Comparison of ENCODE assay signal across 8 mouse cellular contexts in the genomic region with DNA sequence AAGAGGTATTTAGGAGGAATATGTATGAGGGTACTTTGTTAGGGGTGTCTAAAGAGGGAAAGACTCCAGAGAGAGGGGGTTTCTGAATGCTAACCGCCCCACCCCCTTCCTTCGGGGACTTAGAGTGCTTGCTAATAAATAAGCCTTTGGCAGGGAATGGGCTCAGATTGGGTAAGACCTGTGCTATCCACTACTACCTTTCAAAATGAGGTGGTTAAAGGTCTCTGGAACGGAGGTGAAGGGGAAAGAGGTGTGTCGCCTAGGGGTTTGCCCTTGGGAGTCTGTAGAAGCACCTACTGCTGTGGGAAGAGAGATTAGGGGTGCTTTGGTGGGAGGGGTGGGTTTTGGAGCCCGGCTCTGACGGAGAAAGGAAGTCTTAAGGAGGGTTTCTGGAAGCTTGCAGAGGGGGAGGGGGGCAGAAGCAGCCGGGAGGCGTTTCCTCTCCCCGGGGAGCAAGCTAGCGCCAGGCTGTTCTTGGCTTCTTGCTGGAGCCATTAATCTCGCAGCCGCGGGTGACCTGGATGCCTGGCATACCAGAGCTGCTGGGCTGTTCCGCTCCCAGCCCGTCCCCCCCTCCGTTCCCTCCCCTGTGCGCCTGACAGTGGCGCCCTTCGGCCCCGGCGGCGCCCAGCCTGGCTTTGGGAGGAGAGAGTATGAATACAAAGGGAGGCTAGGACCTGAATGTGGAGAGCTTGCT. TPM values are rescaled to one million over a fixed set of nuclear protein-coding genes. Genes with fewer than 3 reads are reported as not detected.
DNase-seq lines count a peak whose midpoint lies in the region; ATAC-seq and TF ChIP-seq lines count a peak whose summit lies in the region.

No protein-coding gene starts in this region.

- WGBS in intestine, embryonic 15.5 days, result 2% methylated on average over 20 of the region's 22 CpGs
- 3% methylated on average over 21 of the region's 22 CpGs for WGBS in limb, embryonic 15.5 days

- peaks cover 70% of the 10 kb centered on the region for H3K4me1 ChIP-seq in intestine, embryonic 15.5 days (replicated peaks)
- peaks cover 76% of the 10 kb centered on the region for H3K4me1 ChIP-seq in limb, embryonic 15.5 days

- H3ac ChIP-seq in myocyte (ENCODE audit: control insufficient read depth, insufficient read length), result no peak overlapping the region

- peak; percentile 47 for TF ChIP-seq POLR2A in myocyte (IDR thresholded peaks at IDR 0.05; ENCODE audit: insufficient read length, low read depth)

- peaks cover 55% of the 10 kb centered on the region for H3K36me3 ChIP-seq in intestine, embryonic 15.5 days
- H3K36me3 ChIP-seq in limb, embryonic 15.5 days, result peaks cover 95% of the 10 kb centered on the region
- H3K36me3 ChIP-seq in myocyte (ENCODE audit: control insufficient read depth, insufficient read depth), result peaks cover 60% of the 10 kb centered on the region

- peak overlapping the region; percentile 18; the same call in 1 of the 2 replicates for H3K4me3 ChIP-seq in intestine, embryonic 15.5 days (replicated peaks)
- H3K4me3 ChIP-seq in limb, embryonic 15.5 days, result peak overlapping the region; percentile 15
- no peak overlapping the region for H3K4me3 ChIP-seq in myocyte

- peaks cover 38% of the 10 kb centered on the region for H3K79me2 ChIP-seq in myocyte (ENCODE audit: control insufficient read depth, insufficient read depth)

- peak; percentile 93 for DNase-seq in adrenal gland, postnatal 10 days
- DNase-seq in embryo, embryonic 9.5 days (ENCODE audit: extremely low spot score), result peak; percentile 93
- peak; percentile 68 to 89 for DNase-seq in gastrocnemius, postnatal 4 days (ENCODE audit: low spot score in 2 of 2)
- peak; percentile 60 for DNase-seq in urinary bladder, adult 2 months (ENCODE audit: low spot score)
- DNase-seq in T-cell, adult 2 months (ENCODE audit: low spot score), result no peak

- no peaks in the 10 kb centered on the region for H3K27me3 ChIP-seq in intestine, embryonic 15.5 days (replicated peaks)
- no peaks in the 10 kb centered on the region for H3K27me3 ChIP-seq in limb, embryonic 15.5 days
- no peaks in the 10 kb centered on the region for H3K27me3 ChIP-seq in myocyte (ENCODE audit: control insufficient read depth, insufficient read depth, insufficient read length)

- H3K9me3 ChIP-seq in intestine, embryonic 15.5 days, result no peaks in the 10 kb centered on the region
- H3K9me3 ChIP-seq in limb, embryonic 15.5 days, result no peaks in the 10 kb centered on the region

- 0 out of 2 replicates have a peak overlapping the region, but pooled peaks have one; percentile 18 for H3K9ac ChIP-seq in intestine, embryonic 15.5 days
- peak overlapping the region; percentile 4; the same call in 1 of the 2 replicates for H3K9ac ChIP-seq in limb, embryonic 15.5 days

- peak overlapping the region; percentile 85 for H3K27ac ChIP-seq in intestine, embryonic 15.5 days
- peak overlapping the region; percentile 99 for H3K27ac ChIP-seq in limb, embryonic 15.5 days

- ATAC-seq in intestine, embryonic 15.5 days, result peak; percentile 92
- peak; percentile 73; the same call in 1 of the 2 replicates for ATAC-seq in limb, embryonic 15.5 days (ENCODE audit: insufficient number of reproducible peaks, low FRiP score, low TSS enrichment, low read depth)

- H3K4me2 ChIP-seq in intestine, embryonic 15.5 days (replicated peaks), result peak overlapping the region; percentile 54
- H3K4me2 ChIP-seq in limb, embryonic 15.5 days, result peak overlapping the region; percentile 33
- H3K4me2 ChIP-seq in myocyte (ENCODE audit: low read depth), result peak overlapping the region; percentile 66

TF ChIP-seq in myocyte, 11 proteins besides CTCF, POLR2A, EP300 and RAD21:
- peak in 1 of 3 experiments; percentile 79 for TF ChIP-seq MYOG (IDR thresholded peaks at IDR 0.05; ENCODE audit: control insufficient read depth in 1 of 3, insufficient read depth in 1 of 3, insufficient read length in 2 of 3, low read depth in 2 of 3)
- no peak for TF ChIP-seq REST (IDR thresholded peaks at IDR 0.05; ENCODE audit: insufficient read depth, insufficient read length)
- TF ChIP-seq CEBPB (IDR thresholded peaks at IDR 0.05; ENCODE audit: insufficient read depth, poor library complexity, severe bottlenecking), result no peak
- no peak for TF ChIP-seq USF1 (IDR thresholded peaks at IDR 0.05; ENCODE audit: low read depth)
- no peak for TF ChIP-seq E2F4 (IDR thresholded peaks at IDR 0.05; ENCODE audit: insufficient read depth)
- TF ChIP-seq TCF3 (IDR thresholded peaks at IDR 0.05; ENCODE audit: insufficient read length, low read depth), result peak; percentile 21
- peak; percentile 68 for TF ChIP-seq POLR2AphosphoS2 (IDR thresholded peaks at IDR 0.05; ENCODE audit: insufficient read length, low read depth)
- no peak for TF ChIP-seq TCF12 (IDR thresholded peaks at IDR 0.05; ENCODE audit: insufficient read depth, poor library complexity, severe bottlenecking)
- TF ChIP-seq SRF (IDR thresholded peaks at IDR 0.05; ENCODE audit: control insufficient read depth, insufficient read length, low read depth), result no peak
- peak in 1 of 3 experiments; percentile 78 for TF ChIP-seq MYOD1 (IDR thresholded peaks at IDR 0.05; ENCODE audit: control insufficient read depth in 1 of 3, insufficient read length in 2 of 3, low read depth in 2 of 3)
- no peak for TF ChIP-seq MAX (IDR thresholded peaks at IDR 0.05; ENCODE audit: low read depth)
TF ChIP-seq in myocyte: peak in this region for 4.

RNA-seq across cellular contexts. Expression of a gene that starts 9.6 kb away (rescaled TPM):
- 100 to 1,000 TPM; 101 to 154 TPM for total RNA-seq in adrenal gland, postnatal 10 days (2021)
- total RNA-seq in gastrocnemius, postnatal 4 days (2021), result 10 to 100 TPM; 58.1 to 61.2 TPM
- 31.8 and 32.9 TPM in 2 replicates for polyA plus RNA-seq in intestine, embryonic 15.5 days (2015; fragmentation: Nextera tagmentation; extraction: Ambion mirVana)
- polyA plus RNA-seq in limb, embryonic 15.5 days (2015; fragmentation: Nextera tagmentation; extraction: Ambion mirVana), result 60.7 and 61.5 TPM in 2 replicates
- polyA plus RNA-seq in myocyte (2012; fragmentation: generic; extraction: Trizol), result 67.2 TPM
- polyA plus RNA-seq in urinary bladder, adult 2 months (2012; rRNA removed), result 51.0 and 52.2 TPM in 2 replicates
